Mouse (Mus musculus): ENCODE measurements at regions not wholly inside any gene's neighbourhood (a gene's known extent, or its start where the extent isn't known, plus 50 kb on each side); places are given as distances from the start of the nearest gene placed in this dataset.

DNA sequence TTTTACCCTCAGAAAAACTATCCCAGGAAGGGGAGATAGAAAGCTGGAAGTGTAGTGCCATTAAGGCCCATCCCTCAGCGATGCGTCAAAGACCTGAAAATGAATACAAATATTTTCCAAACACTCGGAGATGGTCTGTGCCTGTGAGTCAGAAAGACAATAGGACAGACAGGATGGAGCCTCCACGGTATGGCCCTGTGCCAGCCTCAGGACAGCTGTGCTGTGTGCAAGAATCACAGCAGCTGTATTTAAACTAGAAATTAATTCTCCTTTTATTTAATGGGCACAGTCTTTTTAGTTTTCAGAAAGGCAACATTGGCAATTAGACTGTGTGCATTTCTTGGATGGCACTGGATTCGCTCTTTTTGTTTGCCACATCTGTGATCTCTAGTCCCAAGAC, 340.9 kb upstream of the Shh start:
- no peak for TF ChIP-seq POLR2A (IDR thresholded peaks at IDR 0.05; ENCODE audit: insufficient read depth, low read depth, low read length)
- no peak for TF ChIP-seq CTCF (IDR thresholded peaks at IDR 0.05; ENCODE audit: insufficient read depth, low read depth, low read length)

Measured in olfactory bulb, adult 2 months (tissue).